Mouse (Mus musculus) stomach, embryonic 15.5 days (tissue): ENCODE results near the gene 1700113H08Rik. TPM values are rescaled to one million over a fixed set of nuclear protein-coding genes. Genes with fewer than 3 reads are reported as not detected.

ENCODE experiments used
- ATAC-seq: fragments of 200-750 bp; cut with Nextera tagmentation; 2 replicates; pipeline ENCODE4 v1.8.0; 2017; ENCODE audit warnings: low read depth, moderate number of reproducible peaks, moderate TSS enrichment; ENCODE audit not compliant: insufficient read depth, low FRiP score
- H3K27ac ChIP-seq: fragments of 300-500 bp; sonication (generic); 2 replicates; pipeline ENCODE4 v1.5.1; 2015; ENCODE audit warnings: mild to moderate bottlenecking, inconsistent platforms
- H3K27me3 ChIP-seq: fragments of 300-500 bp; sonication (generic); replicated peaks from 2 replicates; pipeline ENCODE4 v1.6.1; 2015; ENCODE audit warnings: inconsistent platforms
- H3K36me3 ChIP-seq: fragments of 300-500 bp; sonication (generic); 2 replicates; pipeline ENCODE4 v1.6.1; 2015; ENCODE audit warnings: inconsistent platforms
- H3K4me1 ChIP-seq: fragments of 300-500 bp; sonication (generic); 2 replicates; pipeline ENCODE4 v1.6.1; 2015; ENCODE audit warnings: inconsistent platforms
- H3K4me2 ChIP-seq: fragments of 300-500 bp; sonication (generic); 2 replicates; pipeline ENCODE4 v1.6.1; 2015; ENCODE audit warnings: mild to moderate bottlenecking, inconsistent platforms
- H3K4me3 ChIP-seq: fragments of 300-500 bp; sonication (generic); replicated peaks from 2 replicates; pipeline ENCODE4 v1.5.1; 2015; ENCODE audit warnings: inconsistent platforms
- H3K9ac ChIP-seq: fragments of 300-500 bp; sonication (generic); 2 replicates; pipeline ENCODE4 v1.6.1; 2015; ENCODE audit warnings: inconsistent platforms
- H3K9me3 ChIP-seq: fragments of 300-500 bp; sonication (generic); 2 replicates; pipeline ENCODE4 v1.6.1; 2016; ENCODE audit warnings: inconsistent platforms
- WGBS: fragments of 180-500 bp; shearing (Covaris S2); methylation state at CpG from one replicate; pipeline ENCODE4 v1.1.7; 2015; 5-methylcytosine and 5-hydroxymethylcytosine counted together
- polyA plus RNA-seq: library from polyadenylated mRNA; unstranded; fragments of >200 nt; fragmentation: Nextera tagmentation; extraction: Ambion mirVana; gene quantifications from 2 replicates; pipeline ENCODE4 v1.2.1, GENCODE M21; 2015

1700113H08Rik gene
- polyA plus RNA-seq, 1 experiment from 2014 or later: 0.14 TPM

- Histone ChIP-seq H3K4me3 (no peak overlapping the region), H3K9ac (no peak overlapping the region), H3K27me3 (no peaks in the 10 kb centered on the region), H3K4me1 (no peaks in the 10 kb centered on the region), H3K36me3 (no peaks in the 10 kb centered on the region), H3K27ac (no peak overlapping the region), H3K4me2 (no peak overlapping the region), H3K9me3 (no peaks in the 10 kb centered on the region)
- WGBS: 76% methylated on average over 6 of the region's 6 CpGs
- ATAC-seq: no peak
Measured at GRCm38 (mm10) chr10:87084236-87084635, 26.4 kb downstream of the 1700113H08Rik start.

GRCm38 (mm10) chr10:87087646-87088045 is 29.8 kb downstream of the 1700113H08Rik start:
- Histone ChIP-seq H3K27ac (no peak overlapping the region), H3K9me3 (no peaks in the 10 kb centered on the region), H3K4me1 (no peaks in the 10 kb centered on the region), H3K4me3 (no peak overlapping the region), H3K27me3 (no peaks in the 10 kb centered on the region), H3K36me3 (no peaks in the 10 kb centered on the region), H3K4me2 (no peak overlapping the region), H3K9ac (no peak overlapping the region)
- ATAC-seq: no peak
- WGBS: 78% methylated on average over 5 of the region's 5 CpGs

GRCm38 (mm10) chr10:87094249-87094648 is 36.4 kb downstream of the 1700113H08Rik start:
- H3K36me3 ChIP-seq: no peaks in the 10 kb centered on the region
- H3K9me3 ChIP-seq: no peaks in the 10 kb centered on the region
- H3K4me2 ChIP-seq: no peak overlapping the region
- H3K27me3 ChIP-seq: no peaks in the 10 kb centered on the region
- H3K4me1 ChIP-seq: no peaks in the 10 kb centered on the region
- no peak overlapping the region for H3K27ac ChIP-seq
- H3K9ac ChIP-seq: no peak overlapping the region
- no peak for ATAC-seq
- H3K4me3 ChIP-seq: no peak overlapping the region

- H3K4me1 ChIP-seq: no peaks in the 10 kb centered on the region
- no peak for ATAC-seq
- WGBS: 61% methylated on average over 6 of the region's 6 CpGs
- no peak overlapping the region for H3K9ac ChIP-seq
- H3K4me2 ChIP-seq: no peak overlapping the region
- H3K27ac ChIP-seq: no peak overlapping the region
- no peak overlapping the region for H3K4me3 ChIP-seq
- H3K9me3 ChIP-seq: no peaks in the 10 kb centered on the region
- no peaks in the 10 kb centered on the region for H3K36me3 ChIP-seq
- no peaks in the 10 kb centered on the region for H3K27me3 ChIP-seq
Measured at GRCm38 (mm10) chr10:87098722-87099121, 40.9 kb downstream of the 1700113H08Rik start.

GRCm38 (mm10) chr10:87100668-87101067 is 42.8 kb downstream of the 1700113H08Rik start:
- H3K36me3 ChIP-seq: no peaks in the 10 kb centered on the region
- no peak overlapping the region for H3K27ac ChIP-seq
- H3K4me1 ChIP-seq: no peaks in the 10 kb centered on the region
- no peak for ATAC-seq
- 85% methylated on average over 4 of the region's 4 CpGs for WGBS
- H3K4me2 ChIP-seq: no peak overlapping the region
- H3K4me3 ChIP-seq: no peak overlapping the region
- no peaks in the 10 kb centered on the region for H3K27me3 ChIP-seq
- no peak overlapping the region for H3K9ac ChIP-seq
- no peaks in the 10 kb centered on the region for H3K9me3 ChIP-seq

GRCm38 (mm10) chr10:87101265-87101950 is 43.6 kb downstream of the 1700113H08Rik start:
- Histone ChIP-seq H3K9ac (no peak overlapping the region), H3K9me3 (no peaks in the 10 kb centered on the region), H3K27me3 (no peaks in the 10 kb centered on the region), H3K4me3 (no peak overlapping the region), H3K27ac (no peak overlapping the region), H3K4me1 (no peaks in the 10 kb centered on the region), H3K36me3 (no peaks in the 10 kb centered on the region), H3K4me2 (no peak overlapping the region)
- WGBS: 43% methylated on average over 9 of the region's 9 CpGs
- no peak for ATAC-seq

GRCm38 (mm10) chr10:87101951-87102320 is 44.1 kb downstream of the 1700113H08Rik start:
- ATAC-seq: no peak
- Histone ChIP-seq H3K27me3 (no peaks in the 10 kb centered on the region), H3K9ac (no peak overlapping the region), H3K9me3 (no peaks in the 10 kb centered on the region), H3K4me2 (no peak overlapping the region), H3K36me3 (no peaks in the 10 kb centered on the region), H3K4me1 (no peaks in the 10 kb centered on the region), H3K4me3 (no peak overlapping the region), H3K27ac (no peak overlapping the region)
- WGBS: 50% methylated on average over 3 of the region's 3 CpGs

- no peaks in the 10 kb centered on the region for H3K9me3 ChIP-seq
- no peak overlapping the region for H3K4me2 ChIP-seq
- H3K36me3 ChIP-seq: no peaks in the 10 kb centered on the region
- no peak overlapping the region for H3K9ac ChIP-seq
- no peak overlapping the region for H3K27ac ChIP-seq
- H3K27me3 ChIP-seq: no peaks in the 10 kb centered on the region
- no peaks in the 10 kb centered on the region for H3K4me1 ChIP-seq
- ATAC-seq: no peak
- H3K4me3 ChIP-seq: no peak overlapping the region
- WGBS: 74% methylated on average over 13 of the region's 13 CpGs
Measured at GRCm38 (mm10) chr10:87102455-87102854, 44.6 kb downstream of the 1700113H08Rik start.

GRCm38 (mm10) chr10:87103286-87103685 is 45.4 kb downstream of the 1700113H08Rik start:
- Histone ChIP-seq H3K9ac (no peak overlapping the region), H3K9me3 (no peaks in the 10 kb centered on the region), H3K4me3 (no peak overlapping the region), H3K4me2 (no peak overlapping the region), H3K4me1 (no peaks in the 10 kb centered on the region), H3K27ac (no peak overlapping the region), H3K36me3 (no peaks in the 10 kb centered on the region), H3K27me3 (no peaks in the 10 kb centered on the region)
- WGBS: 52% methylated on average over 8 of the region's 8 CpGs
- ATAC-seq: no peak

GRCm38 (mm10) chr10:87107565-87108297 is 49.9 kb downstream of the 1700113H08Rik start:
- H3K9ac ChIP-seq: no peak overlapping the region
- no peaks in the 10 kb centered on the region for H3K27me3 ChIP-seq
- no peak for ATAC-seq
- H3K4me1 ChIP-seq: no peaks in the 10 kb centered on the region
- no peak overlapping the region for H3K27ac ChIP-seq
- H3K36me3 ChIP-seq: no peaks in the 10 kb centered on the region
- WGBS: 64% methylated on average over 9 of the region's 9 CpGs
- H3K4me2 ChIP-seq: no peak overlapping the region
- H3K9me3 ChIP-seq: no peaks in the 10 kb centered on the region
- H3K4me3 ChIP-seq: no peak overlapping the region

- Histone ChIP-seq H3K27ac (no peak overlapping the region), H3K4me2 (no peak overlapping the region), H3K27me3 (no peaks in the 10 kb centered on the region), H3K36me3 (no peaks in the 10 kb centered on the region), H3K9ac (no peak overlapping the region), H3K9me3 (no peaks in the 10 kb centered on the region), H3K4me1 (no peaks in the 10 kb centered on the region), H3K4me3 (no peak overlapping the region)
- 88% methylated on average over 6 of the region's 6 CpGs for WGBS
- ATAC-seq: no peak
Measured at GRCm38 (mm10) chr10:87108333-87108732, 50.5 kb downstream of the 1700113H08Rik start.

GRCm38 (mm10) chr10:87109038-87109771 is 51.4 kb downstream of the 1700113H08Rik start:
- H3K27ac ChIP-seq: no peak overlapping the region
- no peaks in the 10 kb centered on the region for H3K4me1 ChIP-seq
- no peak for ATAC-seq
- H3K4me3 ChIP-seq: no peak overlapping the region
- no peak overlapping the region for H3K4me2 ChIP-seq
- no peaks in the 10 kb centered on the region for H3K9me3 ChIP-seq
- no peaks in the 10 kb centered on the region for H3K36me3 ChIP-seq
- WGBS: 78% methylated on average over 10 of the region's 10 CpGs
- no peak overlapping the region for H3K9ac ChIP-seq
- H3K27me3 ChIP-seq: no peaks in the 10 kb centered on the region
